Mouse (Mus musculus): ENCODE results near the gene Jade1. TPM values are rescaled to one million over a fixed set of nuclear protein-coding genes. Genes with fewer than 3 reads are reported as not detected.

The Jade1 gene
- total RNA-seq, 4 experiments from 2014 or later: 48.6 to 76.6 (median 55.3) TPM

DNA sequence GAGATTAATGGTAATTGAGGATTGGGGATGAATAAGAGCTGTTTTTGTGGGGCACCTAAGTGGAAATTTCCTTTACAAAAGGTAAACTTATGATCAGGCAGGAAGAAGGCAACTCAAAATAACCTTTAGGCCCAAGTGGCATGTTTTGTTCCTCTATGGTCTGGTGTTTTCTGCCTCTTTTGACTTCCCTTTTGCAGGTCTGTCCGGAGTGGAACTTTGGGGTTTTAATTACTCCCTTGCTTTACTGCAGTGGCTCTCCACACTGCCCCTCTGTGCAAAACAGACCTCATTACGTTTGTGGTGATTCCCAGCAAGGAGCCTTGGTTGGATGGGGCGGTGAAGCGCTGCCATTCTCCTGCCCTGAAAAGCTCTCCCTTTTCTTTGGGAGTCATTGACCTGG is 24.3 kb downstream of the Jade1 start:
- no peak for DNase-seq

- no peak for DNase-seq
Measured at GRCm38 (mm10) chr3:41580401-41581323, 25.1 kb downstream of the Jade1 start.

- no peak for DNase-seq
Measured at GRCm38 (mm10) chr3:41581436-41581835, 25.9 kb downstream of the Jade1 start.

- DNase-seq: no peak
Measured at GRCm38 (mm10) chr3:41582256-41582655, 26.7 kb downstream of the Jade1 start.

DNA sequence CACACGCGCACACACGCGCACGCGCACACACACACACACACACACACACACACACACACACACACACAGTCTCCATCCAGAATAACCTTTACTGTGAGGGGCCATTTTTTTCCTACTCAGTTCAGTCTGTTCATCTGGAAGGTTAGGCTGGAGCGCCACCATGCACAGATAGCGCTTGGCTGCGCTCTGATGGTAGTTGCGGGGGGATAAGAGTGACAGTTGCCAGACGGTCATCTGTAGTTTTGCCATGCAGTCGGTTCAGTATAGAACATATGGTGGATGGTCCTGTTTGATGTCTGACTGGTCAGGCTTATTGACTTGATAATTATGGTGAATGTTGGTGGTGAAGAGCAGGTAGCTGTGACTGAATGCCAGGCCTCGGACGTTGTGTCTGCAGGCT is 27.6 kb downstream of the Jade1 start:
- no peak for DNase-seq

DNA sequence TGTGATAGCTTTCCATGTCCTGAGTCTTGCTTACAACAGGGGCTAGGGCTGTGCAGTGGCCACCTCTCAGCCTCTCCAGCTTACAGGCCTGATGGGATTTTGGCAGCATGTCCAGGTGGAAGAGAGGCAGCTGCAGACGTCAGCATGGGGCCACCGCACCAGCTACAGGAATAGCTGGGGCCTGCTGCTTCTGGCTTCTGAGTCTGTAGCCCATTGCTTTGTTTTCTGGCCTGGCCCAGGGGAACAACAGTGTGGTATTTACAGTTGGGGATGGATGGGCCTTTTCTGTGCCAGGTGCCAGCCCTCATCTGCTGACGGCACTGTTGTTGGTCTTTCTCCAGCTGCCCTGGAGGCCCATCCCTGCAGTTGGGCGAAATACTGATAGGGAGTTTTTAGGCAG is 28.1 kb downstream of the Jade1 start:
- DNase-seq: no peak

- no peak for DNase-seq
Measured at GRCm38 (mm10) chr3:41585548-41585947, 30.0 kb downstream of the Jade1 start.

DNA sequence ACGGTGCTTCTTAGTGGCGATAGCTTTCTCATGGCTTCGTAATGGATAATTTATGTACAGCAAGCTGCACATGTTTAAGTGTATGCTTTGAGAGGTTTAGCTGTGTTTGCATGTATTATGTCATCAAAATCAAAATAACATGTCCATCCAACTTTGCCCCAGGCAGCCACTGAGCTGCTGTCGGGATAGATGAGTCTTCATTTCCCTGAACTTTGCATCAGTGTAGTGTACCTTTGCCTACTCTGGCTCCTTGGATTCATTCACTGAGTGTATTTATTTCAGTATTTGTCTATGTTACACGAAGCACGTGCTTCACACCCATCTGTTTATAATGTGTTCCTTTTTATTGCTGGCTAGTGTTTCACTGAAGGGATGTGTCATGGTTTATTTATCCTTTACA is 30.8 kb downstream of the Jade1 start:
- DNase-seq: no peak

GRCm38 (mm10) chr3:41586917-41587316 is 31.4 kb downstream of the Jade1 start:
- DNase-seq: no peak

GRCm38 (mm10) chr3:41587588-41587987 is 32.1 kb downstream of the Jade1 start:
- no peak for DNase-seq

DNA sequence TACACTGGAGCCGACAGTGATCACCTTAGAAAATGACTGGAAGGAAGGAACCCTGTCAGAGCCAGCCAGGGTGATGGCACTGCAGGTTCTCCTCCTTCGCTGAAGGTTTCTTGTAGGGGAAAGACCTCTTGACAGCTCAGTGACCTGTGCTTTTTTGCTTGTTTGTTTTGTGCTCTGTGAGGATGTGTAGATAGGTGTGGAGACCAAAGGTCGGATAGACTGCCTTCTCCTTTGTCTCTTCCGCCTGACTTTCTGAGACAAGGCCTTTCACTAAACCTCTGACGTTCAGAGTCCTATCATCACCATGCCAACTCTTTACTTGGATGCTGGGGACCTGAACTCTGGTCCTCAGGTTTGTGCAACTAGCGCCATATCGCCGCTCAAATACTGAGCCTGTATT is 33.0 kb downstream of the Jade1 start:
- DNase-seq: no peak

DNA sequence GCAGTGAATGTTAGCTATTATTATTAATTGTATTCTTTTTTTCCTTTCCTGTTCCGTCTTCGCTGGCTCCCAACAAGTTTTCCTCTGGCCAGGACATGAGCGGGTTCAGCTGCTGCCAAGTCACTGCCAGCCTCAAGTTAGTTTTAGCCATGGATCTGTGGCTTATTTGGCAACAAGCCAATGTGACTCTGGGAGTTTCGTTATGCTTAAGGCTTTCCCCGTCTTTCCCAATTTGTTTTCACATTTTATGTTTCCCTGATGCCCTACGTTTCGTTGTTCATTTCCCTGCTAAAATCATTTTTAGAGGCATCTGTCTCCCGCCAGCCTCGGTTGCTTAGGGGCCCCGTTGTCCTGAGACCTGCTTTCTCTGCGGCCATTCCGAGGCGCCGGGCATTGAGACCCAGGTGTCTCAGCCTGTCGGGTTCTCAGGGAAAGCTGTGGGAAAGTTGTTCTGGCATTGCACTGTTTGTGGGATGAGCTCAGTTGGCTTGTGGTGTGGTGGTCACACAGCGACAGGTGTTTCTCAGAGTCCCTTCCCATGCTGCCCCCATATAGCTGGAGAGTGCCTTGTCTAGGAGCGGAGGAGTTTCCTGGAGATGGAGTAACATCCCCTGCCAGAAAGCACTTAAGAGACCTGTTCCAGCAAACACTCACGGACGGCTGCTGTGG is 33.8 kb downstream of the Jade1 start:
- no peak for DNase-seq

DNA sequence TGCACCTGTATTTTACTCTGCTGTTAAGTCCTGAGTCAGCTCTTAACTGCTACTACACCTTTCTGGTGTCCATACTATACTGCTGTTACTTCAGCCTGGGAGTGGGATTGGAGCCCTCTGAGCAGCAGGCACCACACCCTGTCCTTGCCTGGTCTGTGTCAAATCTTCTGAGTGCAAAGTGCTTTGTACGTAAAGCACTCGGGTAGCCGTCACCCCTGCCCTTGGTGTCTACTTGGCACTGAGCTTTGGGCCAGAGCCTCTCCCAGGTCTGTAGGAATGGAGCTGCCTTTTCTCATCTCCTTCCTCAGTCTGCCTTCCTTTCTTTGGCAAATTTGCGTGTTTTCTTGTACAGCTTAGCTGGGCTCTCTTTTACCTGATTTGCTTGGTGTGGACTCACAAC is 34.5 kb downstream of the Jade1 start:
- DNase-seq: no peak

DNA sequence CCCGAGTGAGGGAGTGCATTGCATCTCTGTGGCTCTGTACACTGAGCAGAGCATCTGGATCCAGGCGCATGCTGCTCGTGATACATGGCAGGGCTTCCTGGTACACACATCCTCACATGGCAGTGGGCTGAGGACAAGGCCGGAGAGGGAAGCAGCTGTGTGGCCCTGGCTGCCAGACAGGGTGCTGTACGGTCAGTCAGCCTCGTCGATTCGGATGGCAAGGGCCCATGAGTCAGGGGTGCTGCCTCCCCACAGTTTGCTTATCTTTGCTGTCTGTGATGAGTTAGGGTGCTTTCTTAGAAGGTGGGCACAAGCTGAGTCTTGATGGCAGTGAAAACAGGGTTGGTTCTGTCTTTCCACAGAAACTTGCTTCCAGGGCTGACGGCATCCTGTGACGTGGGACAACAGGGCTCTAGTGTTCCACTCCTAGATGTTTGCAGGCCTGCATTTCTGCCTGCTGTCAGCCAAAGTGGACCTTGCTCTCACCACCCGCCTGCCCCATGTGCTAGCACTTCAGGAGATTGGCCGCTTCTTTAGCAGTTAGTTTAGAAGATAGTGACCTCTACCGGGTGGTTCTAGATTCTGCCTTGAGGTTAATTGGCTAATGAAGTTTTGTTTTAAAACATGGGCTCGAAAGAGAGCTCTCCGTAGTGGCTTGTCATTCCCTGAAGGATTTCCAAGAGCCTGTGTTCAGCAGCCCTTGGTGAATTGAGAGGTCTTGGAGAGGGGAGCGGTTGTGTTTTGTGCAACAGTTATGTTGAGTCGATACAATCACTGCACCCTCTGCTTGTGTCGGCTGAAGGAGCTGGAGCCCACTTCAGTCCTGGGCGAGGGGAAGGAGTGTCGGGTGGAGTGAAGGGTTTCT is 35.4 kb downstream of the Jade1 start:
- no peak for DNase-seq

DNA sequence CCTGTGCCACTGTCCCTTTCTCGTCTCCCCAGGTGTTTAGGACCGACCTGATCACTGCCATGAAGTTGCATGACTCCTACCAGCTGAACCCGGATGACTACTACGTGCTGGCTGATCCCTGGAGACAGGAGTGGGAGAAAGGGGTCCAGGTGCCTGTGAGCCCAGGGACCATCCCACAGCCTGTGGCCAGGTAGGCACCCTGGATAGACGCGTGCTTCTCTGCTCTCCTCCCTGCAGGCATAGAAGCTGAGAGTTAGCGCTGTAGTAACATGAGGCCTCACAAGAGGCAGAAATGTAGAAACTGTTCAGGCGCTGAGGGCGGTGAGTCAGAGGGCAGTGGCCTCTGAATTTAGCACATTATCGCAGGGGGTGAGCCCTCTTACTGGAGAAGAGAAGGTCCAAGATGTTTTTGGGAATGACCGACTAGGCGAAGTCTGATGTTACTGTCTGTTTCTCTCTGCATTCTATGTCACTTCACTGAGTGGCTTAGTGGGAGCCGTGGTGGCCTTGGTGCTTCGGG is 36.2 kb downstream of the Jade1 start:
- DNase-seq: no peak

DNA sequence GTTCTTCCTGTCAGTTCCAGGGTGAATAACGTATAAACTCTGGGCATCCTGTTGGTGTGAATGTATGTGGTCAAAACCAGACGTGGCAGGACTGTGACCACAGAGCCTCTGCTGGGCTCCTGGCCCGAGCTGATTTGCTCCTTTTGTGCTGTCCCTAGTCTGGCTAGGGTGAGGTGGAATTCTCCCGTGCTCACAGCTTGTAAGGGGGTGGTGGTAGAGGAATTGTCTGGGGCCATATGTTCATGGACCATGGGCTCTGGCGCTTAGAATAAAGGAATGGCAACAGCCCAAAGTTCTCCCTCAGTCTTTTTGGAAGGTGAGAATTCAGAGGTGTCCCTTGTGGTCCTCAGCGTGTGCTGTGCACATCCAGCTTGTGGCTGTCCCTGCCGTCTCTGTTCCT is 37.3 kb downstream of the Jade1 start:
- no peak for DNase-seq

DNA sequence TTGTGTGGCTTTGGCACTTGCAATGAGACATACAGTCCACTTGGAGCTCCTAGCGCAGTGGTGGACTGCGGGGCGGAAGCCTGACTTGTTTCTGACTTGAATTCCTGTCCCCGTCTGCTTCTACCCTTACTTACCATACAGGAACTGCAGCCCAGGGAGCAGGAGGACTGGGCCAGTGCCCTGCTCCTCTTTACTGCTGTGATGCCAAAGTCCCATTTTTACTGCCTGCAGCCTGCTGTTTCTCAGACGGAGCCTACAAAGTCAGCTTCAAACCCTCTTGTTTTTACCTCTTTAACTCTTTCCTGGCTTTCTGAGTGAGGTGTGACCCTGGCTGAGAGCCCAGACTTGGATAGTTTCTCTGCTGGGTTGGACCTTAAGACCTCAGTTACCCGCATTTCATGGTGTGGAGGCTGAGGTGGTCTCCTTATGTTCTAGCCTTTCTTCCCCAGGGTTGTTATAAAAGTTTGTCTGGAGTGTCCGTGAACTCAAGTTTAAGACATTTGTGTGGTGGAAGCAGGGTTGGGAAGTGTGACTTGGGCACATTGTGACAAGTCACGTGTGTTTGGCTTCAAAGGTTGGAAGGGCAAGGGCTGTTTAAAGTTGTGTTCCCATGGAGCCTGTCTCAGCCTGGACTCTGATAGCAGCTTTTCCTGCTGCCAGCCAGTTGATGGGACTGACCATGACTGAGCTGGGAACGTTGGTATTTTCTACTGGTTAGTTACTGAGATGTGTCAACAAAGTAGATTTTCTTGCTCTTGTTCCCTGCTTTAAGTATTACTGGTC is 38.8 kb downstream of the Jade1 start:
- DNase-seq: no peak

- no peak for DNase-seq
Measured at GRCm38 (mm10) chr3:41595010-41595409, 39.5 kb downstream of the Jade1 start.

- DNase-seq: no peak
Measured at GRCm38 (mm10) chr3:41597036-41597435, 41.5 kb downstream of the Jade1 start.

DNA sequence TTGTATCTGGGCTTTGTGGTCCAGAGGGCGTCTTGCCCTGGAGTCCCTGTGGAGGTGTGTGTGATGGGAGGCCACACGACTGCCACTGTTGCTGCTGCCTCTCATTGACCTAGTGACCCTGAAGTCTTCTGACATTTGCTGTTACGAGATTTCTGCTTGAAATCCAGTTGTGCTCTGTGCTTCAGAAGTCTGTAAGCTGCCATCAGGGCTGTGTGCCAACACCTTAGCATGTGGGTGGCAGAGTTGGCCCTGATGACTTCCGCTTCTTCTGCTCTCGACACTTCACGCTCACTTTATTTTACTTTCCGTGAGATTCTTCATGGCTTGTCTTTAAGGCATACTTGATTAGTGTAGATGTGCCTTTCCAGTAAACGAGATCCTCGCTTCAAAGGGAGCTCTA is 42.9 kb downstream of the Jade1 start:
- no peak for DNase-seq

DNA sequence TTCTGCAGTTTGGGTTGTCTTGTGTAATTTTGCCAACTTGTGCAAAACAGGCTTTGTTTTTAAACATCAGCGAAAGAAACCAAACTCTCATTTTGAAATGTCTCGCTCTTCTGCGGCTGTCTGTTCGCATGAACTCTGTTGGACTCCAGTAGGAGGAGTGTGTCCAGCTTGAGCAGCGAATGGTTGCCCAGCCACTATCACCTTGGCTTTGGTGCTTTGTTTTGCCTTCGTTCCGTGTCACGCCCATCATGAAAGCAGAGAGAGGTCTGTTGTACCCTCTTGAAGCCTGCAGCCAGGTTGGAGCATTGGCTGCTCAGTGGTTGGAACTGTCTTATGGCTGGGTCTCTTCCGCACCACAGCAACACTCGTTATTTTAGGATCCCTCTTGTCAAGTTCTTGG is 43.7 kb downstream of the Jade1 start:
- DNase-seq: no peak

All from adrenal gland, adult 8-10 months (tissue).